Mouse (Mus musculus) frontal cortex, adult 2 months (tissue): ENCODE data around the gene Bola1. TPM values are rescaled to one million over a fixed set of nuclear protein-coding genes. Genes with fewer than 3 reads are reported as not detected.

ENCODE experiments used
- DNase-seq, 2 experiments: peaks; one replicate each; pipeline ENCODE4 v3.0.0; 2022; ENCODE audit warnings: low spot score in 1 of 2; ENCODE audit errors: extremely low spot score in 1 of 2
- polyA plus RNA-seq: library from polyadenylated mRNA; depleted of rRNA; stranded (reverse); fragments of >200 nt; gene quantifications from 2 replicates; pipeline ENCODE4 v1.2.3, GENCODE M21; 2012; rRNA removed

Bola1 gene
- polyA plus RNA-seq, 1 experiment, result 34.8 TPM

DNA sequence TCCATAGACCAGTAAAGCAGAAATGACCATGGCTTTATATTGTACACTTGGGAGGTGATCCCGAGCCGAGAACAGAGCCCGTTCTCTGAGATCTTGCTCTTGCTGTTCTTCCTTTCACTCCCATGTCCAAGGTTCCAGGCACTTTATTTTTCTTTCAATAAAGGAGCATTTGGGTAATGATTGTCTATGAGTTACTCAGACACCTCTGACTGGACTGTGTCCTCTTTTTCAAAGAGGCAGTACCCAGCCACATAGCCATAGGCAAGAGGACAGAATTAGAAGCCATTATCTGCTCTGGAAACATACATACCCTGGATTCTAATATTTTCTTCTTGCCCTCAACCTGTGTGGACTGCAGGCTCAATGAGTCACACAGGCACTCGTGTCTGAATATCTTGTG lies 59.7 kb downstream of the Bola1 start:
- no peak for DNase-seq

DNA sequence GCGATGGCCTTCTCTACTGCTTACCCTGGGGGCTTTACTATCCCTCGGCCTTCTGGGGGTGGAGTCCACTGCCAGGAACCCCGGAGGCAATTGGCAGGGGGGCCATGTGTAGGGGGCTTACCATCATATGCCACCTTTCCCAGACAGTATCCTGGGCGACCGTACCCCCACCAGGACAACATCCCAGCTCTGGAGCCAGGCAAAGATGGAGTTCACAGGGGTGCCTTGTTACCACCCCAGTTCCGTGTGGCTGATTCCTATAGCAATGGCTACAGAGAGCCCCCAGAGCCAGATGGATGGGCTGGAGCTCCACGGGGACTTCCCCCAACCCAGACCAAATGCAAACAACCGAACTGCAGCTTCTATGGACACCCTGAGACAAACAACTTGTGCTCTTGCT lies 64.0 kb downstream of the Bola1 start:
- no peak for DNase-seq

DNA sequence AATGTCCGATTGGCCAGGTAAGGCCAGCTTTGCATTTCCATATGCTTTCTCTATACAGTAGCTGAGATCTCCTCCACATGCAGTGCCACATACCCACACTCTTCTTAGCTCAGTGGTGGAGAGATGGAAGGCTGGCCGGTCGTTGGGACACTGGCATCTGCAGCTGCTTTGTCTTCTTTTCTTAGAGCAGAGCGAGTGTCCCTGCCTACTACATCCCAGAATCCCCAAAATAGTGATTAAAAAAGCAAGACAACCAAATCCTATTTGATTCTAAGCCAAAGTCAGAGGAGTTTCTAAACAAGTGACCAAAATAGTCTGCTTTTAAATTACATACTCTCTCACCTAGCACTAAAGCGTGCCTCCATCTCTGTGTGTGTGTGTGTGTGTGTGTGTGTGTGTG lies 66.9 kb downstream of the Bola1 start:
- peak in 1 of 2 experiments; percentile 42 for DNase-seq

DNA sequence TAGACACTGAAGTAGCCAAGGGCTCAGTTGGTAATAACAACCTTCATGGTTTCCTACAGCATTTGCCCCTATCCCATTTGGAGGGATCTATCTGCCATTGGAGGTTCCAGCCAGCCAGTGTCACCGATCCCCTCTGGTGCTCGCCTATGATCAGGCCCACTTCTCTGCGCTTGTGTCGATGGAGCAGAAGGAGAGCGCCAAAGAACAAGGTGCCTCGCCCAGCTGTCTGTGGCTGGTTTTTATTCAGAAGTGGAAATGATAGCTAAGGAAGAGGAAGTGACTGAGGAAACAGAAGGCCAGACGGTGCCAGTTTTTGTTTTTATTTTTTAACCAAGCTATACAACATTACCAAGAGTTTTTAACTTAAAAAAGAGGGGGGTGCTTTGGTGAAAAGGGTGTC lies 67.7 kb downstream of the Bola1 start:
- no peak for DNase-seq

DNA sequence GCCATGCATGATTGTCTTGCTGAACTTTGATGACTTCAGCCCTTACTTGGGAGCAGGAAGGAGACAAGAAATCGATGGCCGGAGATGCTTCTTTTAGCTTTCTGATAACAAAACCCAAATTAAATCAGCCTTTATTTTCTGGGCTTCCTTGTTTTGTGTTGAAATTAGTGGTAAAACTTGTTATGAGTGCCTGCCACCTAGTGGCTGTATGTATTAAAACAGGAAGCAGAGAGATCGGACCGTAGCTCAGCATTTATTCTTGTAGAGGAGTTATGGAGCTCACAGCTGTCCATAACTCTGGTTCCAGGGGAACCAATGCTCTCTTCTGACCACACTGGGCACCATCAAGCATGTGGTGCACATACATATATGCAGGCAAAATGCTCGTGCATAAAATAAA lies 71.6 kb downstream of the Bola1 start:
- DNase-seq, result peak; percentile 47 to 87

Other genes starting within 250 kb of the Bola1 start
- 131 and 156 TPM in 2 replicates for gene Plekho1, start 223.7 kb downstream of the Bola1 start, polyA plus RNA-seq
- gene Vps45, start 161.2 kb downstream of the Bola1 start, polyA plus RNA-seq, result 32.7 and 33.0 TPM in 2 replicates
- gene Otud7b, start 115.2 kb downstream of the Bola1 start, polyA plus RNA-seq, result 16.2 and 17.6 TPM in 2 replicates
- 21.3 and 25.7 TPM in 2 replicates for gene Mtmr11, start 57.7 kb downstream of the Bola1 start, polyA plus RNA-seq
- 56.5 and 61.5 TPM in 2 replicates for gene Sf3b4, start 47.4 kb downstream of the Bola1 start, polyA plus RNA-seq
- gene Sv2a, start 38.6 kb downstream of the Bola1 start, polyA plus RNA-seq, result 309 and 315 TPM in 2 replicates
- 0.71 and 2.0 TPM in 2 replicates for gene Hist2h2ab, start 156 bp upstream of the Bola1 start, polyA plus RNA-seq
- 0.80 and 1.9 TPM in 2 replicates for gene Hist2h2ac, start 1.2 kb upstream of the Bola1 start, polyA plus RNA-seq
- gene Hist2h2be, start 1.4 kb upstream of the Bola1 start, polyA plus RNA-seq, result 10.5 and 12.2 TPM in 2 replicates
- gene Hist2h3c2, start 19.4 kb upstream of the Bola1 start, polyA plus RNA-seq, result 14.1 and 17.1 TPM in 2 replicates
- gene Hist2h2aa2, start 20.6 kb upstream of the Bola1 start, polyA plus RNA-seq, result 6.9 TPM in 1 of 2 replicates, not detected in the other
- 146 and 222 TPM in 2 replicates for gene Hist2h2aa1, start 25.8 kb upstream of the Bola1 start, polyA plus RNA-seq
- gene Hist2h3c1, start 27.0 kb upstream of the Bola1 start, polyA plus RNA-seq, result not detected in 2 replicates
- 3.3 and 3.9 TPM in 2 replicates for gene Hist2h4, start 43.6 kb upstream of the Bola1 start, polyA plus RNA-seq
- 7.3 and 8.1 TPM in 2 replicates for gene Hist2h3b, start 48.9 kb upstream of the Bola1 start, polyA plus RNA-seq
- 1.3 and 2.0 TPM in 2 replicates for gene Hist2h2bb, start 50.0 kb upstream of the Bola1 start, polyA plus RNA-seq
- 3.0 and 4.8 TPM in 2 replicates for gene Fcgr1, start 74.3 kb upstream of the Bola1 start, polyA plus RNA-seq
- gene BC107364, start 232.6 kb upstream of the Bola1 start, polyA plus RNA-seq, result not detected in 2 replicates